Mouse (Mus musculus): ENCODE data around the gene Loxl4.

GRCm38 (mm10) chr19:42653091-42653490, 40.5 kb upstream of the Loxl4 start:
- no peak for TF ChIP-seq CTCF (IDR thresholded peaks at IDR 0.05; ENCODE audit: low read depth, low read length)
- TF ChIP-seq TAL1 (conservative IDR thresholded peaks at IDR 0.05; ENCODE audit: low read depth, low read length): no peak
- TF ChIP-seq GATA2 (IDR thresholded peaks at IDR 0.05; ENCODE audit: borderline replicate concordance, low read depth, low read length): no peak
- no peak for TF ChIP-seq GATA1 (IDR thresholded peaks at IDR 0.05; ENCODE audit: borderline replicate concordance, low read length)
- TF ChIP-seq POLR2AphosphoS5 (IDR thresholded peaks at IDR 0.05; ENCODE audit: insufficient replicate concordance, low read depth, low read length): no peak

Measured in G1E (cell line).